Comparison of ENCODE assay signal across 9 mouse cellular contexts in genomic region chr11:69758971-69759721, GRCm38 (mm10). TPM values are rescaled to one million over a fixed set of nuclear protein-coding genes. Genes with fewer than 3 reads are reported as not detected.
A peak's percentile ranks its signal among the peaks of the same experiment; 100 is the strongest.
DNase-seq lines count a peak whose midpoint lies in the region; ATAC-seq and TF ChIP-seq lines count a peak whose summit lies in the region.
"Had no signal": no experiment of that assay in that cellular context is flagged by ENCODE, and none has a peak within 500 bp of the region (broad histone marks: within the 10 kb centered on the region; RNA-seq: fewer than 3 reads in every experiment).

No protein-coding gene starts in this region.

- ATAC-seq in heart, embryonic 15.5 days (replicated peaks; ENCODE audit: insufficient number of reproducible peaks, insufficient read depth, low FRiP score, low read depth), result peak; percentile 87
- peak; percentile 85 for ATAC-seq in liver, embryonic 13.5 days (ENCODE audit: low read depth)
- peak; percentile 89 for ATAC-seq in neural tube, embryonic 11.5 days (ENCODE audit: insufficient read depth, low FRiP score, low TSS enrichment)

- H3K9ac ChIP-seq in heart, embryonic 15.5 days, result peak overlapping the region; percentile 59
- peak overlapping the region; percentile 87 for H3K9ac ChIP-seq in liver, embryonic 13.5 days
- peak overlapping the region; percentile 63 for H3K9ac ChIP-seq in neural tube, embryonic 11.5 days (ENCODE audit: low read length)

- no peaks in the 10 kb centered on the region for H3K9me3 ChIP-seq in E14TG2a.4 (ENCODE audit: low read length)
- no peaks in the 10 kb centered on the region for H3K9me3 ChIP-seq in forebrain, embryonic 10.5 days
- H3K9me3 ChIP-seq in heart, embryonic 15.5 days (replicated peaks), result no peaks in the 10 kb centered on the region
- no peaks in the 10 kb centered on the region for H3K9me3 ChIP-seq in liver, embryonic 13.5 days (replicated peaks)
- H3K9me3 ChIP-seq in neural tube, embryonic 11.5 days (ENCODE audit: control insufficient read depth, low read length), result no peaks in the 10 kb centered on the region

- peaks cover 27% of the 10 kb centered on the region for H3K36me3 ChIP-seq in E14TG2a.4 (ENCODE audit: insufficient read depth, low read length)
- H3K36me3 ChIP-seq in forebrain, embryonic 10.5 days (replicated peaks), result peaks cover 12% of the 10 kb centered on the region
- no peaks in the 10 kb centered on the region for H3K36me3 ChIP-seq in heart, embryonic 15.5 days
- peaks cover 11% of the 10 kb centered on the region for H3K36me3 ChIP-seq in liver, embryonic 13.5 days
- H3K36me3 ChIP-seq in neural tube, embryonic 11.5 days (ENCODE audit: control insufficient read depth, insufficient read depth, low read length), result no peaks in the 10 kb centered on the region

- no peaks in the 10 kb centered on the region for H3K27me3 ChIP-seq in E14TG2a.4 (ENCODE audit: insufficient read depth, low read length)
- no peaks in the 10 kb centered on the region for H3K27me3 ChIP-seq in forebrain, embryonic 10.5 days (ENCODE audit: poor library complexity, severe bottlenecking)
- no peaks in the 10 kb centered on the region for H3K27me3 ChIP-seq in heart, embryonic 15.5 days
- no peaks in the 10 kb centered on the region for H3K27me3 ChIP-seq in liver, embryonic 13.5 days
- H3K27me3 ChIP-seq in neural tube, embryonic 11.5 days (ENCODE audit: control insufficient read depth, insufficient read depth, low read length), result no peaks in the 10 kb centered on the region

- under 1% methylated on average over 37 of the region's 37 CpGs for WGBS in forebrain, embryonic 10.5 days
- WGBS in heart, embryonic 15.5 days, result under 1% methylated on average over 37 of the region's 37 CpGs
- 1% methylated on average over 37 of the region's 37 CpGs for WGBS in liver, embryonic 13.5 days (ENCODE audit: insufficient replicate concordance)
- under 1% methylated on average over 37 of the region's 37 CpGs for WGBS in neural tube, embryonic 11.5 days

- DNase-seq in forebrain, embryonic 10.5 days (ENCODE audit: extremely low spot score, low spot score), result peak; percentile 93
- peak; percentile 93 for DNase-seq in kidney, postnatal 14 days
- peak; percentile 86 for DNase-seq in liver, embryonic 13.5 days
- DNase-seq in neural tube, embryonic 11.5 days (ENCODE audit: low spot score), result peak; percentile 92
- DNase-seq in testis, postnatal 14 days (ENCODE audit: low spot score), result peak; percentile 92

- H3K4me2 ChIP-seq in heart, embryonic 15.5 days, result peak overlapping the region; percentile 77
- peak overlapping the region; percentile 90 for H3K4me2 ChIP-seq in liver, embryonic 13.5 days
- H3K4me2 ChIP-seq in neural tube, embryonic 11.5 days (ENCODE audit: low read depth), result peak overlapping the region; percentile 93

- TF ChIP-seq CTCF in E14TG2a.4 (conservative IDR thresholded peaks at IDR 0.05; ENCODE audit: low read length), result no peak

- H3K4me3 ChIP-seq in E14TG2a.4 (replicated peaks; ENCODE audit: low read length), result peak overlapping the region; percentile 88
- peak overlapping the region; percentile 70 for H3K4me3 ChIP-seq in brown adipose tissue, adult 24 weeks (ENCODE audit: insufficient read depth, low read depth, low read length)
- H3K4me3 ChIP-seq in forebrain, embryonic 10.5 days, result peak overlapping the region; percentile 66
- peak overlapping the region; percentile 58 for H3K4me3 ChIP-seq in heart, embryonic 15.5 days
- H3K4me3 ChIP-seq in liver, embryonic 13.5 days (replicated peaks), result peak overlapping the region; percentile 71
- peak overlapping the region; percentile 59 for H3K4me3 ChIP-seq in neural tube, embryonic 11.5 days (ENCODE audit: low read depth, low read length)

- peak overlapping the region; percentile 99 for H3K27ac ChIP-seq in brown adipose tissue, adult 24 weeks (replicated peaks; ENCODE audit: low read depth, low read length)
- H3K27ac ChIP-seq in forebrain, embryonic 10.5 days, result peak overlapping the region; percentile 97
- H3K27ac ChIP-seq in heart, embryonic 15.5 days, result peak overlapping the region; percentile 96
- H3K27ac ChIP-seq in liver, embryonic 13.5 days, result peak overlapping the region; percentile 99
- peak overlapping the region; percentile 92 for H3K27ac ChIP-seq in neural tube, embryonic 11.5 days (ENCODE audit: low read depth, low read length)

- peaks cover 61% of the 10 kb centered on the region for H3K4me1 ChIP-seq in E14TG2a.4 (replicated peaks; ENCODE audit: low read depth, low read length)
- H3K4me1 ChIP-seq in brown adipose tissue, adult 24 weeks (ENCODE audit: control insufficient read depth, insufficient read depth, insufficient read length, low read length), result 0 out of 2 replicates have a peak, but pooled peaks cover 3% of the 10 kb centered on the region
- H3K4me1 ChIP-seq in forebrain, embryonic 10.5 days, result peaks cover 58% of the 10 kb centered on the region
- H3K4me1 ChIP-seq in heart, embryonic 15.5 days (replicated peaks), result peaks cover 41% of the 10 kb centered on the region
- H3K4me1 ChIP-seq in liver, embryonic 13.5 days (replicated peaks), result peaks cover 52% of the 10 kb centered on the region
- peaks cover 30% of the 10 kb centered on the region for H3K4me1 ChIP-seq in neural tube, embryonic 11.5 days (ENCODE audit: control insufficient read depth, insufficient read depth, low read length)

RNA-seq across cellular contexts. Expression of gene Polr2a, which starts 0.7 kb away (rescaled TPM):
- polyA plus RNA-seq in brown adipose tissue, adult 24 weeks (2012; ENCODE audit: insufficient read depth, insufficient read length, missing spikeins), result 10.4 and 16.5 TPM in 2 replicates
- 32.9 and 34.5 TPM in 2 replicates for polyA plus RNA-seq in forebrain, embryonic 10.5 days (2016; fragmentation: Nextera tagmentation; extraction: Ambion mirVana)
- 10.9 and 18.3 TPM in 2 replicates for polyA plus RNA-seq in heart, embryonic 15.5 days (2015; fragmentation: Nextera tagmentation; extraction: Ambion mirVana)
- polyA plus RNA-seq in liver, embryonic 13.5 days (2015; fragmentation: Nextera tagmentation; extraction: Ambion mirVana), result 9.6 and 10.8 TPM in 2 replicates
- 65.0 and 65.3 TPM in 2 replicates for polyA plus RNA-seq in neural tube, embryonic 11.5 days (2014; fragmentation: Nextera tagmentation; extraction: Ambion mirVana)

RNA-seq across cellular contexts. Expression of gene Slc35g3, which starts 2.6 kb away (rescaled TPM):
- polyA plus RNA-seq in brown adipose tissue, adult 24 weeks (2012; ENCODE audit: insufficient read depth, insufficient read length, missing spikeins), result not detected in 2 replicates
- polyA plus RNA-seq in forebrain, embryonic 10.5 days (2016; fragmentation: Nextera tagmentation; extraction: Ambion mirVana), result 0.14 TPM in 1 of 2 replicates, not detected in the other
- 0.16 and 0.48 TPM in 2 replicates for polyA plus RNA-seq in heart, embryonic 15.5 days (2015; fragmentation: Nextera tagmentation; extraction: Ambion mirVana)
- not detected in 2 replicates for polyA plus RNA-seq in liver, embryonic 13.5 days (2015; fragmentation: Nextera tagmentation; extraction: Ambion mirVana)
- not detected in 2 replicates for polyA plus RNA-seq in neural tube, embryonic 11.5 days (2014; fragmentation: Nextera tagmentation; extraction: Ambion mirVana)
- polyA plus RNA-seq: large intestine, adult 2 months had no signal

RNA-seq across cellular contexts. Expression of gene Zbtb4, which starts 6.6 kb away (rescaled TPM):
- 17.2 and 23.6 TPM in 2 replicates for polyA plus RNA-seq in brown adipose tissue, adult 24 weeks (2012; ENCODE audit: insufficient read depth, insufficient read length, missing spikeins)
- 0.46 and 0.77 TPM in 2 replicates for polyA plus RNA-seq in forebrain, embryonic 10.5 days (2016; fragmentation: Nextera tagmentation; extraction: Ambion mirVana)
- polyA plus RNA-seq in heart, embryonic 15.5 days (2015; fragmentation: Nextera tagmentation; extraction: Ambion mirVana), result 3.1 and 3.8 TPM in 2 replicates
- polyA plus RNA-seq in liver, embryonic 13.5 days (2015; fragmentation: Nextera tagmentation; extraction: Ambion mirVana), result 0.38 and 0.43 TPM in 2 replicates
- polyA plus RNA-seq in neural tube, embryonic 11.5 days (2014; fragmentation: Nextera tagmentation; extraction: Ambion mirVana), result 0.99 and 1.3 TPM in 2 replicates

RNA-seq across cellular contexts. Expression of gene Chrnb1, which starts 36.6 kb away (rescaled TPM):
- polyA plus RNA-seq in brown adipose tissue, adult 24 weeks (2012; ENCODE audit: insufficient read depth, insufficient read length, missing spikeins), result 1.7 and 2.4 TPM in 2 replicates
- polyA plus RNA-seq in forebrain, embryonic 10.5 days (2016; fragmentation: Nextera tagmentation; extraction: Ambion mirVana), result 1.0 and 1.5 TPM in 2 replicates
- polyA plus RNA-seq in heart, embryonic 15.5 days (2015; fragmentation: Nextera tagmentation; extraction: Ambion mirVana), result 5.4 and 7.5 TPM in 2 replicates
- 0.43 and 0.59 TPM in 2 replicates for polyA plus RNA-seq in liver, embryonic 13.5 days (2015; fragmentation: Nextera tagmentation; extraction: Ambion mirVana)
- polyA plus RNA-seq in neural tube, embryonic 11.5 days (2014; fragmentation: Nextera tagmentation; extraction: Ambion mirVana), result 4.2 and 6.2 TPM in 2 replicates

RNA-seq across cellular contexts. Expression of gene Fgf11, which starts 42.5 kb away (rescaled TPM):
- 5.6 and 7.5 TPM in 2 replicates for polyA plus RNA-seq in brown adipose tissue, adult 24 weeks (2012; ENCODE audit: insufficient read depth, insufficient read length, missing spikeins)
- polyA plus RNA-seq in forebrain, embryonic 10.5 days (2016; fragmentation: Nextera tagmentation; extraction: Ambion mirVana), result 0.73 TPM in 2 replicates
- polyA plus RNA-seq in heart, embryonic 15.5 days (2015; fragmentation: Nextera tagmentation; extraction: Ambion mirVana), result 1.8 and 2.9 TPM in 2 replicates
- polyA plus RNA-seq in liver, embryonic 13.5 days (2015; fragmentation: Nextera tagmentation; extraction: Ambion mirVana), result 0.07 and 0.20 TPM in 2 replicates
- polyA plus RNA-seq in neural tube, embryonic 11.5 days (2014; fragmentation: Nextera tagmentation; extraction: Ambion mirVana), result 2.0 and 3.0 TPM in 2 replicates

Comparison
In these comparisons a context has a peak if more than half of its experiments do, and no peak if none do; other contexts are left out.
1. Peak in every context shown above with its lines: DNase-seq, ATAC-seq, H3K4me3 ChIP-seq and H3K27ac ChIP-seq.